Mouse (Mus musculus) heart, postnatal 25 days (tissue): ENCODE measurements around the gene Tnfaip8l1. TPM values are rescaled to one million over a fixed set of nuclear protein-coding genes. Genes with fewer than 3 reads are reported as not detected.

Experiments used
- DNase-seq: peaks from one replicate; pipeline ENCODE4 v3.0.0; 2022; ENCODE audit warnings: low spot score
- intact Hi-C: fragments of 180-260 bp; cut with DNase I; formaldehyde crosslinking; loops from one replicate; pipeline ENCODE4 v1.15.1; 2025
- total RNA-seq, 2 experiments: library from RNA; stranded (reverse); gene quantifications; 2 replicates each; pipeline ENCODE4 v1.2.3; 2021

Gene Tnfaip8l1
- total RNA-seq, 2 experiments from 2014 or later, result 2.2 to 2.5 TPM

GRCm38 (mm10) chr17:56134463-56134971 is 27.8 kb upstream of the Tnfaip8l1 start:
- no peak for DNase-seq
- intact Hi-C loops, result loop anchor here (5.0 kb wide), 1 partner anchor 218 kb away; no protein-coding TSS in a partner anchor

- DNase-seq, result no peak
- intact Hi-C loops, result no loop called here
Measured at GRCm38 (mm10) chr17:56136558-56136957, 25.7 kb upstream of the Tnfaip8l1 start.

GRCm38 (mm10) chr17:56137839-56138613 is 24.3 kb upstream of the Tnfaip8l1 start:
- intact Hi-C loops, result no loop called here
- DNase-seq, result no peak

DNA sequence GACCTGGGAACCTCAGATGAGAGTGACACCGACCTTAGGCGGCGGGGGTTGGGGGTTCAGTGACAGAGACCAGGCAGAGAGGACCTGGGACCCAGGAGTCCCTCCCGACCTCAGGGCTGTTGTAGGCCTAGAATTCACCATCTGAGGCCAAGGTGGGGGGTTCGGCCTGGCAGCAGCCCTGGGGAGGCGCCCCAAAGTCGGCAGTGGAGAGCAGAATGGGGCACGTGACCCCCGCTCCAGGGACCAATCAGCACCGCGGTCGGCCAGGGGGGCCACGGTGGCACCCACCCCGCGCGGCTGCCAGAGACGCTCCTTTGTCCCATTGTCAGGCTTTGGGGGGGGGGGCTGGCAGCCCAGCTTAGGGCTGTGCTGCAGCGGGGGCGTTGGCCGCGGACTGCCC is 22.9 kb upstream of the Tnfaip8l1 start:
- intact Hi-C loops, result no loop called here
- no peak for DNase-seq

DNA sequence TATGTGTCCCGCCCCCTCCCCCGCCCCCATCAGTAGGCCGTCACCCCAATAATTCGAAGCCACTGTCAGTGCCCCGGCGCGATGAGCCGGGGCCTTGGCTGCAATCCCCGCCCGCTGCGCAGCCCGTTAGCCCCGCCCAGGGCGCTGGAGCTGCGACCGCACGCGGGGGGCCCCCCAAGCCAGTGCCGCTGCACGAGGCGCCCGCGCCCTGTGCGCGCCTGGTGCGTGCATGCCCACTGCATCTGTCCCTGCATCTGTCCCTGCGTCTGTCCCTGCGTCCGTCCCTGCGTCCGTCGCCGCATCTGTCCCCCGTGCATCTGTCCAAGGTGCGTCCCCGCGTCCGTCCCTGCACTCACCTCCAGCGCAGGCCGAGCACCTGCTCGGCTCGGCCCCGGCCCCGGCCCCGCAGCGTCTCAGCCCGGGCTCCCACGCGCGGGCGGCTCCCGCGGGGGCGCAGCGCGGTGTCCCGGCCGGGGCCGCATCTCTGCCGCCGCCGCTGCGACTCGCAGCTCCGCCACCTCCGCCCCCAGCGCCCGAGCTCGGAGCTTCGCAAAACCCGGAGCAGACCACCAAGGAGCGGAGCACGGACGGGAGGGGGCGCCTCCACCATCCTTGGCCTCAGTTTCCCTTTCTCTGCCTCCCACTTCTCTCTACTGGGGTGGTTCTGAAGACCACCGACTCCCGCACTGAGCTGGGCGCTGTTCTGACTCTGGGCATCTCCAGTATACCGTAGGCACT is 22.2 kb upstream of the Tnfaip8l1 start, which contains the start of gene Sema6b:
Sema6b (minus strand) TSS at position 486 of the 738 bp plus-strand sequence.
- no peak for DNase-seq
- intact Hi-C loops, result loop anchor here (2.0 kb wide), 1 partner anchor 21 kb away; no protein-coding TSS in a partner anchor

DNA sequence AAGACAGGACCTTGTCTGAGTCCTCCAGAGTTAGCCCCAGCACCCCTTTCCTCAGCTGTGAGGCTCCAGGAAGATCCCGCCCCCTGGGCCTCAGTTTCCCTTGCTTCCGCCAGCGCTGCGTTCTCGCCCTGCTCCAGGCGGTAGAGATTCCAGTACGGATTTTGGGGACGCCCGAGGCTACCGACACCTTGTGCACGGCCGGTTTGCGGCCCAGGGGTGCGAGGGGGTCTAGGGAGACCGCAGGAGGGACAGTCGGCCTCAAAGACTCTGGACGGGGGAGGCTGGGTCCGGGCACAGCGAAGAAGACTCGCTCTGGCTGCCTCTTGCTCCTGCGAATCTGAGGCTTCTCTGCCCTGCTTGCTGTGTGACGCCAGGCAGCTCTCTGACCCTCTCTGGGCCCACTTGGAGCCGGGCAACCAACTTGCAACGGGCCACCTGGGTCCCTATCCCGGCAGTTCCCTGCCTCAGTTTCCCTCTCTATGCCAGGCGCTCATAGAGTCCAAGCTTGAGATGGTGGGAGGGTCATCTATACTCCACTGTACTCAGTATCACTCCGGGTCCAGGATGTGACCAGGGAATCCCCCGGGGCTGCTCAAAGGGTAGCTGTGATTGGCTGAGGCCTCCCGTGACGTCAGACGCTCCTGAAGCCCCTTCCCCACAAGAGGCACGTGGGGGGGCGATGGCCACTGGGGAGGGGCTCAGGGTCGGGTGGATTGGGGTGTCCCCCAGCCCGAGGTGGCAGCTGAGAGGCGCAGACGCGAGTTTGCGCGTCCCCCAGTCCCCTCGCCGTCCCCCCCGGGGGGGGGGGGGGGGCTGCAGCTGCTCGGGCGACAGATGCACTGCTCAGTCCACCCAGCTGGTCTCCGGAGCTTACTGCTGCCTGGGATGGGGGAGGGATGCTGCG is 20.3 kb upstream of the Tnfaip8l1 start:
- no peak for DNase-seq
- intact Hi-C loops, result loop anchor here (2.0 kb wide), 1 partner anchor 19 kb away; no protein-coding TSS in a partner anchor

DNA sequence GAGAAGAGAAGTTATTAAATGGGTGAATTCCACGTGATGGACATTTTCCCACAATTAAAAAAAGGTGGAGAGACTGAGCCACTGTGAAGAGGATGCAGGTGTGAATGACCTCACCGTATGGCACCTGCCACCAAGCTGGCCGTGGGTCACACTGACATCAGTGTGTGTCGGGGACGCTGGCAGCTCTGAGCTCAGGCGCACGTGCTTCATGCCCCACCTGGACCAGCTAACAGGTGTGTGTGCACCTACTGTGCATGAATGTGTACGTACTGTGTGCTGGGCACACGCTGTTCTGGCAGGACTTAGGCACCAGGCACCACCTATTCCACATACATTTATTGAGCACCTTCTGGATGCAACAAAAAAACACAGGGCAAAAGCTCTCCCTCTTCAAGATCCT is 17.7 kb upstream of the Tnfaip8l1 start:
- intact Hi-C loops, result no loop called here
- DNase-seq, result no peak

- intact Hi-C loops, result no loop called here
- no peak for DNase-seq
Measured at GRCm38 (mm10) chr17:56146131-56146530, 16.1 kb upstream of the Tnfaip8l1 start.

- intact Hi-C loops, result no loop called here
- no peak for DNase-seq
Measured at GRCm38 (mm10) chr17:56147420-56147819, 14.9 kb upstream of the Tnfaip8l1 start.

- no peak for DNase-seq
- intact Hi-C loops, result no loop called here
Measured at GRCm38 (mm10) chr17:56148280-56148679, 14.0 kb upstream of the Tnfaip8l1 start.

GRCm38 (mm10) chr17:56148790-56149618 is 13.3 kb upstream of the Tnfaip8l1 start:
- intact Hi-C loops, result no loop called here
- no peak for DNase-seq

DNA sequence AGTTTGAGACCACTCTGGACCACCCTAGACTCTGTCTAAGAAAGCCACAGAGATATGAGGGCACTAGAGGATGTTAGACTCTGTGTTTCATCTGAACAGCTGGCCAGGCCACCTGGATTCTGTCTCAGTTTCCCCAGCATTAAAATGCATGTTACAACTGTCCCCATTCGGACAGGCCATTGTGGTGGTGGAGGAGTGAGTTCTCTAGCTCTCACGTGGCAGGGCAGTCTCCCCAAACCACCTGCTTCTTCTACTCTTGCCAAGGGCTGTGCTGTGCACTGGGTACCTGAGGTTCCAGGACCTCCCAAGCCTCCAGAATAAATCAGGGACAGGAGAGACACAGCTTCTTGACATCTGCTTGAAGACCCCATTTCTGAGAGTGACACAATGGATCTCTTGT is 12.4 kb upstream of the Tnfaip8l1 start:
- DNase-seq, result no peak
- intact Hi-C loops, result no loop called here

DNA sequence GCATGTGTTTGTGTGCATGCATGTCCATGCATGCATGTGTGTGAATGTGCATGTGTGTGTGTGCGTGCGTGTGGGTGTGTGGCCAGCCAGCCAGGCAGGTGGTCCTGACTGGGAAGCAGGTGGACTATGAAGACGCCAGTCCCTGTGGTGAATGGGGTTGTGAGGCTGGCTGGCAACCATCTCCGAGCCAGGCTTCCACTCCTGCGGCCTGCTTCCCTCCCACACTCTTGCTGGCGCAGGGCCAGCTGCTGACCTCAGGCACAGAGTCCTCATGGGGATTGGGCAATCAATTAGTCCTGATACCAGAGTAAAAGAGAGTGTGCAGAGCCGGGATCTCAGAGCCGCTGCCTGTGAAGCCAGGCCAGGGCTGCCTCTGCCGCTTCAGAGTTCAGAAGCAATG is 8.6 kb upstream of the Tnfaip8l1 start:
- DNase-seq, result no peak

GRCm38 (mm10) chr17:56159729-56160128 is 2.5 kb upstream of the Tnfaip8l1 start:
- peak; percentile 27 for DNase-seq
- intact Hi-C loops, result loop anchor here (1.0 to 2.0 kb wide), 2 partner anchors 19 to 27 kb away; partner anchors contain the start of gene Sema6b

More for the DNA sequence above, 8.6 kb upstream of the Tnfaip8l1 start:
- intact Hi-C loops, result no loop called here

GRCm38 (mm10) chr17:56163523-56164102 is 1.3 kb downstream of the Tnfaip8l1 start:
- no peak for DNase-seq
- intact Hi-C loops, result loop anchor here (2.0 kb wide), 1 partner anchor 19 kb away; the partner anchor contains the start of gene Mydgf

GRCm38 (mm10) chr17:56164510-56164909 is 2.2 kb downstream of the Tnfaip8l1 start:
- intact Hi-C loops, result no loop called here
- DNase-seq, result no peak

- no peak for DNase-seq
Measured at GRCm38 (mm10) chr17:56165671-56166070, 3.4 kb downstream of the Tnfaip8l1 start.

GRCm38 (mm10) chr17:56169830-56170229 is 7.6 kb downstream of the Tnfaip8l1 start:
- intact Hi-C loops, result no loop called here
- DNase-seq, result no peak

More at GRCm38 (mm10) chr17:56165671-56166070, 3.4 kb downstream of the Tnfaip8l1 start:
- intact Hi-C loops, result no loop called here
